Mouse (Mus musculus) stomach, postnatal 0 days (tissue): Measurements from ENCODE around the gene Cd8a.

Experiments
- CTCF ChIP-seq: IDR thresholded peaks from 2 replicates; pipeline ENCODE4 v1.5.1; 2016; ENCODE audit warnings: antibody characterized with exemption, low read depth, mild to moderate bottlenecking, moderate library complexity
- EP300 ChIP-seq: optimal IDR thresholded peaks from 2 replicates; pipeline ENCODE3; 2016; ENCODE audit warnings: antibody characterized with exemption

DNA sequence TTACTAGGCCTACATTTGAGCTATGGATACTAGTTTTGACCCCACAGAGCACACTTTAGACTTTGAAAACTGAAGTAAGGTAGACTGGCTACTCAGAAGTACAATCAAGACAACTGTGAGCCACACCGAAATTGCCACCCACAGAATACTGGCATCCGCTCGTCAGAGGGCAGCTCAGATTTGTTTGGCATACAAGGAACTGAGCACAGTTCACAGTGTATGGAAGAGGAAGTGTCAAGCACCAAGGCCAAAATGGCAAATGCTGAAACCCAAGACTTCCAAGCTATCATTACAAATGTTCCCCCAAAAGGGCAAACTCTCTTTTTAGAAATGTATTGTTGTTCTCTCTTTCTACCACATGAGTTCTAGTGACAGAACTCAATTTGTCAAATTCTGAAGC, 42.2 kb downstream of the Cd8a start:
- TF ChIP-seq CTCF: no peak
- no peak for TF ChIP-seq EP300
